Mouse (Mus musculus) T-cell, adult 2 months (primary cell): Measurements from ENCODE around the gene Nlrc4.
A peak's percentile ranks its signal among the peaks of the same experiment; 100 is the strongest.

ENCODE experiments used
- DNase-seq: peaks from one replicate; pipeline ENCODE4 v3.0.0; 2022; ENCODE audit warnings: low spot score

The Nlrc4 gene

GRCm38 (mm10) chr17:74430074-74430473 is 28.9 kb downstream of the Nlrc4 start:
- DNase-seq, result no peak

GRCm38 (mm10) chr17:74424401-74425005 is 34.4 kb downstream of the Nlrc4 start:
- no peak for DNase-seq

- DNase-seq, result no peak
These were observed 38.3 kb downstream of the Nlrc4 start for GRCm38 (mm10) chr17:74420656-74421055.

- DNase-seq, result no peak
These were observed 40.8 kb downstream of the Nlrc4 start for GRCm38 (mm10) chr17:74418171-74418570.

GRCm38 (mm10) chr17:74416841-74417360 is 42.0 kb downstream of the Nlrc4 start:
- DNase-seq, result no peak

- DNase-seq, result no peak
These were observed 44.3 kb downstream of the Nlrc4 start for GRCm38 (mm10) chr17:74414671-74415070.

GRCm38 (mm10) chr17:74413324-74413723 is 45.6 kb downstream of the Nlrc4 start:
- no peak for DNase-seq

- DNase-seq, result no peak
These were observed 49.2 kb downstream of the Nlrc4 start for GRCm38 (mm10) chr17:74409722-74410121.

GRCm38 (mm10) chr17:74406487-74406886 is 52.5 kb downstream of the Nlrc4 start:
- DNase-seq, result no peak

GRCm38 (mm10) chr17:74402486-74403222 is 56.3 kb downstream of the Nlrc4 start:
- no peak for DNase-seq

- no peak for DNase-seq
These were observed 61.8 kb downstream of the Nlrc4 start for GRCm38 (mm10) chr17:74397173-74397572.

- no peak for DNase-seq
These were observed 62.2 kb downstream of the Nlrc4 start for GRCm38 (mm10) chr17:74396766-74397165.

GRCm38 (mm10) chr17:74395383-74396065 is 63.4 kb downstream of the Nlrc4 start, which contains the start of gene Slc30a6:
Gene Slc30a6, plus strand, starts transcription at chr17:74395608.
- peak; percentile 95 for DNase-seq

GRCm38 (mm10) chr17:74394855-74395254 is 64.1 kb downstream of the Nlrc4 start:
- DNase-seq, result peak; percentile 51

GRCm38 (mm10) chr17:74394381-74394780 is 64.6 kb downstream of the Nlrc4 start:
- no peak for DNase-seq

- no peak for DNase-seq
These were observed 69.1 kb downstream of the Nlrc4 start for GRCm38 (mm10) chr17:74389847-74390246.

GRCm38 (mm10) chr17:74386657-74387056 is 72.3 kb downstream of the Nlrc4 start:
- DNase-seq, result no peak

- no peak for DNase-seq
These were observed 82.0 kb downstream of the Nlrc4 start for GRCm38 (mm10) chr17:74376916-74377315.
